Comparison of ENCODE assay signal across 25 mouse cellular contexts in the genomic region with DNA sequence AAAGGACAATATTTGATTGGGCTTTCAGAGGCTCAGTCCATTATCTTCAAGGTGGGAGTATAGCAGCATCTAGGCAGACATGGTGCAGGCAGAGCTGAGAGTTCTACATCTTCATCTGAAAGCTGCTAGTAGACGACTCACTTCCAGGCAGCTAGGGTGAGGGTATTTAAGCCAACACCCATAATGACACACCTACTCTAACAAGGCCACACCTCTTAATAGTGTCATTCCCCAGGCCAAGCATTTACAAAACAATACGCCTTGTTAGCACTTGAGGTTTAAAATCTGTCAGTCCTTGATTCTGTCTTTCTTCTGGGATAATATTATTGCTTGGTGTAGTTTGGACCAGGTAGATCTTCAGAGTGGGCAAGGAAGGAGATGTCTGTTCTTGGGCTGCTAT.
"Had no signal": no experiment of that assay in that cellular context is flagged by ENCODE, and none has a peak within 500 bp of the region (broad histone marks: within the 10 kb centered on the region; RNA-seq: fewer than 3 reads in every experiment).

No protein-coding gene starts in this region.

- H3K27me3 ChIP-seq: heart, embryonic 13.5 days; heart, embryonic 15.5 days; hindbrain, embryonic 13.5 days; hindbrain, embryonic 15.5 days; kidney, embryonic 15.5 days; limb, embryonic 12.5 days; liver, embryonic 12.5 days had no signal

- H3K4me1 ChIP-seq: heart, embryonic 15.5 days; hindbrain, embryonic 13.5 days; hindbrain, embryonic 15.5 days; limb, embryonic 10.5 days; limb, embryonic 12.5 days; liver, embryonic 12.5 days had no signal

- ATAC-seq: hindbrain, postnatal 0 days; intestine, embryonic 16.5 days; liver, embryonic 12.5 days had no signal

- H3K9me3 ChIP-seq: heart, embryonic 13.5 days; heart, embryonic 15.5 days; hindbrain, embryonic 13.5 days; hindbrain, embryonic 15.5 days; kidney, embryonic 15.5 days; limb, embryonic 10.5 days; limb, embryonic 12.5 days; liver, embryonic 12.5 days had no signal

- H3K4me2 ChIP-seq: heart, embryonic 11.5 days; heart, embryonic 13.5 days; heart, embryonic 15.5 days; hindbrain, embryonic 13.5 days; hindbrain, embryonic 15.5 days; kidney, embryonic 15.5 days; limb, embryonic 12.5 days; liver, embryonic 12.5 days had no signal

- DNase-seq: gastrocnemius, postnatal 14 days; gastrocnemius, postnatal 36 days; heart, adult 11 months; heart, adult 2 months; heart, postnatal 14 days; heart, postnatal 36 days; kidney, adult 11 months; kidney, adult 2 months; kidney, adult 9 months; kidney, postnatal 10 days; kidney, postnatal 36 days; layer of hippocampus, adult 9-11 months had no signal

- H3K27ac ChIP-seq: heart, adult 2 months; heart, embryonic 13.5 days; heart, embryonic 15.5 days; hindbrain, embryonic 13.5 days; hindbrain, embryonic 15.5 days; hindbrain, postnatal 0 days; kidney, embryonic 15.5 days; left cerebral cortex, adult 2 months; limb, embryonic 10.5 days; limb, embryonic 12.5 days; liver, embryonic 12.5 days; liver, embryonic 14.5 days had no signal

- H3K36me3 ChIP-seq: heart, embryonic 13.5 days; heart, embryonic 15.5 days; hindbrain, embryonic 13.5 days; hindbrain, embryonic 15.5 days; kidney, embryonic 15.5 days; limb, embryonic 10.5 days; limb, embryonic 12.5 days; liver, embryonic 12.5 days had no signal

- H3K9ac ChIP-seq: heart, embryonic 13.5 days; heart, embryonic 15.5 days; hindbrain, embryonic 13.5 days; hindbrain, embryonic 15.5 days; kidney, embryonic 15.5 days; limb, embryonic 12.5 days; liver, embryonic 12.5 days; liver, embryonic 14.5 days had no signal

- H3K4me3 ChIP-seq: heart, adult 2 months; heart, embryonic 13.5 days; heart, embryonic 15.5 days; hindbrain, embryonic 13.5 days; hindbrain, embryonic 15.5 days; kidney, embryonic 15.5 days; left cerebral cortex, adult 2 months; limb, embryonic 10.5 days; limb, embryonic 12.5 days; liver, embryonic 12.5 days had no signal
